Mouse (Mus musculus) neural tube, embryonic 11.5 days (tissue): Measurements from ENCODE around the gene Celf2. TPM values are rescaled to one million over a fixed set of nuclear protein-coding genes. Genes with fewer than 3 reads are reported as not detected.

Source experiments
- ATAC-seq: fragments of 200-750 bp; cut with Nextera tagmentation; 2 replicates; pipeline ENCODE4 v1.8.0; 2017; ENCODE audit warnings: moderate number of reproducible peaks, mild to moderate bottlenecking, moderate TSS enrichment, moderate library complexity; ENCODE audit not compliant: insufficient read depth, low FRiP score, low TSS enrichment
- DNase-seq: peaks from one replicate; pipeline ENCODE4 v3.0.0-alpha.2; 2015; ENCODE audit warnings: low spot score
- H3K27ac ChIP-seq: fragments of 300-500 bp; sonication (generic); 2 replicates; pipeline ENCODE4 v1.5.1; 2014; ENCODE audit warnings: low read depth, mild to moderate bottlenecking, low read length
- H3K27me3 ChIP-seq: fragments of 300-500 bp; sonication (generic); 2 replicates; pipeline ENCODE4 v1.6.1; 2014; ENCODE audit warnings: mild to moderate bottlenecking, low read length, mixed read lengths; ENCODE audit not compliant: control insufficient read depth, insufficient read depth
- H3K36me3 ChIP-seq: fragments of 300-500 bp; sonication (generic); 2 replicates; pipeline ENCODE4 v1.6.1; 2014; ENCODE audit warnings: mild to moderate bottlenecking, low read length, moderate library complexity, mixed read lengths; ENCODE audit not compliant: control insufficient read depth, insufficient read depth
- H3K4me1 ChIP-seq: fragments of 300-500 bp; sonication (generic); 2 replicates; pipeline ENCODE4 v1.6.1; 2014; ENCODE audit warnings: low read length, mixed read lengths; ENCODE audit not compliant: control insufficient read depth, insufficient read depth
- H3K4me2 ChIP-seq: fragments of 300-500 bp; sonication (generic); 2 replicates; pipeline ENCODE4 v1.6.1; 2014; ENCODE audit warnings: low read depth, mild to moderate bottlenecking, moderate library complexity
- H3K4me3 ChIP-seq: fragments of 300-500 bp; sonication (generic); 2 replicates; pipeline ENCODE4 v1.5.1; 2014; ENCODE audit warnings: low read depth, low read length
- H3K9ac ChIP-seq: fragments of 300-500 bp; sonication (generic); 2 replicates; pipeline ENCODE4 v1.6.1; 2014; ENCODE audit warnings: mild to moderate bottlenecking, low read length
- H3K9me3 ChIP-seq: fragments of 300-500 bp; sonication (generic); 2 replicates; pipeline ENCODE4 v1.6.1; 2016; ENCODE audit warnings: low read length; ENCODE audit not compliant: control insufficient read depth
- WGBS: fragments of 180-500 bp; shearing (Covaris S2); extraction: QIAGEN DNeasy Blood & Tissue Kit; methylation state at CpG from one replicate; pipeline ENCODE4 v1.1.7; 2014; 5-methylcytosine and 5-hydroxymethylcytosine counted together
- polyA plus RNA-seq: library from polyadenylated mRNA; unstranded; fragments of >200 nt; fragmentation: Nextera tagmentation; extraction: Ambion mirVana; gene quantifications from 2 replicates; pipeline ENCODE4 v1.2.1, GENCODE M21; 2014

The Celf2 gene
- polyA plus RNA-seq, 1 experiment from 2014 or later: 70.3 TPM

GRCm38 (mm10) chr2:6634899-6635298, 874.5 kb downstream of the Celf2 start:
- Histone ChIP-seq H3K9ac (no peak overlapping the region), H3K4me3 (no peak overlapping the region), H3K9me3 (no peaks in the 10 kb centered on the region), H3K4me1 (no peaks in the 10 kb centered on the region), H3K36me3 (no peaks in the 10 kb centered on the region), H3K4me2 (no peak overlapping the region), H3K27ac (no peak overlapping the region), H3K27me3 (no peaks in the 10 kb centered on the region)
- DNase-seq: no peak
- no peak for ATAC-seq
- WGBS: 96% methylated on average over 6 of the region's 6 CpGs

DNA sequence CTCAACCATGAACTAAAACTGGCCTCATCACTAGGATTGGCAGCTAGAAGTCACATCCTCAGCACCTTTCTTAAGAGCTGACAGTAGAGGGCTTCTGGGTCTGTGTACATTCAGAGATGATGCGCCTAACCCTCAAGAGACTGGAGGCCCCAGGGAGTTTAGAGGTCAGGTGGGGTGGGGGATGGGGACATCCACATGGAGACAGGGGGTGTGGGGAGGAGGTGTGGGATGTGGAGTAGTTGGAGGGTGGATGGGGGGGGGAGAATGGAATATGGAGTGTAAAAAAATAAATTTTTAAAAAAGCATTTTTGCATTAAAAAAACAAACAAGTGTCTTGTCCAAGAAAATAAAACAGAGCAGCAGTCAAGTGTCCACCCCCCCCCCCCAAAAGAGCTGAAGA, 876.2 kb downstream of the Celf2 start:
- Histone ChIP-seq H3K27me3 (no peaks in the 10 kb centered on the region), H3K9ac (no peak overlapping the region), H3K4me3 (no peak overlapping the region), H3K27ac (no peak overlapping the region), H3K36me3 (no peaks in the 10 kb centered on the region), H3K4me2 (no peak overlapping the region), H3K4me1 (no peaks in the 10 kb centered on the region), H3K9me3 (no peaks in the 10 kb centered on the region)
- no peak for DNase-seq
- WGBS: 100% methylated on average over 1 of the region's 1 CpGs
- no peak for ATAC-seq

GRCm38 (mm10) chr2:6623802-6624201, 885.6 kb downstream of the Celf2 start:
- no peaks in the 10 kb centered on the region for H3K27me3 ChIP-seq
- no peaks in the 10 kb centered on the region; the same call in 1 of the 2 replicates for H3K36me3 ChIP-seq
- H3K4me3 ChIP-seq: no peak overlapping the region
- no peak for DNase-seq
- no peak overlapping the region for H3K9ac ChIP-seq
- no peak overlapping the region for H3K27ac ChIP-seq
- H3K4me2 ChIP-seq: no peak overlapping the region
- H3K4me1 ChIP-seq: no peaks in the 10 kb centered on the region
- 65% methylated on average over 4 of the region's 4 CpGs for WGBS
- ATAC-seq: no peak
- no peaks in the 10 kb centered on the region for H3K9me3 ChIP-seq

DNA sequence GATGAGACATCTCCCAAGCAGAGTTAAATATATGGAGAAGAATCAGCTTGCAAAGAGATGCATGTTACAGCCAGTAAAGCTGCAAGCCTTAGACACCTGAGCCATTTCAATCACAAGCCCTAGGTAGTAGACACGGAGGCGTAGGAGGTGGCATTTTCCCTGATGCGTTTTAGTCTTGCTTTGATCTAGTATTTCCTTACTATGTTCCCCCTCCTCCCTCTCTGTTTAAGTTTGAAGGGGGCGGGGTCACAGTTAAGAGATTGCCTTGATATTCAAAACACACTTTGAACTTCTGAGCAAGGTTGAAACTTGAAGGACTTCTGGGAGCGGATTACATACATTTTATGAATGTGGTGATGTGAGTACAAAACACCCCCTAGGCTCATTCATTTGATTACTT, 887.3 kb downstream of the Celf2 start:
- H3K4me1 ChIP-seq: no peaks in the 10 kb centered on the region
- DNase-seq: no peak
- H3K9me3 ChIP-seq: no peaks in the 10 kb centered on the region
- H3K36me3 ChIP-seq: no peaks in the 10 kb centered on the region; the same call in 1 of the 2 replicates
- H3K4me3 ChIP-seq: no peak overlapping the region
- no peak overlapping the region for H3K9ac ChIP-seq
- no peak overlapping the region for H3K4me2 ChIP-seq
- no peaks in the 10 kb centered on the region for H3K27me3 ChIP-seq
- ATAC-seq: no peak
- 69% methylated on average over 5 of the region's 5 CpGs for WGBS
- no peak overlapping the region for H3K27ac ChIP-seq

GRCm38 (mm10) chr2:6618856-6619255, 890.5 kb downstream of the Celf2 start:
- H3K36me3 ChIP-seq: no peaks in the 10 kb centered on the region; the same call in 1 of the 2 replicates
- H3K4me3 ChIP-seq: no peak overlapping the region
- H3K27me3 ChIP-seq: no peaks in the 10 kb centered on the region
- WGBS: 89% methylated on average over 3 of the region's 3 CpGs
- H3K9ac ChIP-seq: no peak overlapping the region
- H3K4me2 ChIP-seq: no peak overlapping the region
- no peak for DNase-seq
- no peaks in the 10 kb centered on the region for H3K9me3 ChIP-seq
- no peaks in the 10 kb centered on the region for H3K4me1 ChIP-seq
- no peak overlapping the region for H3K27ac ChIP-seq
- no peak for ATAC-seq

DNA sequence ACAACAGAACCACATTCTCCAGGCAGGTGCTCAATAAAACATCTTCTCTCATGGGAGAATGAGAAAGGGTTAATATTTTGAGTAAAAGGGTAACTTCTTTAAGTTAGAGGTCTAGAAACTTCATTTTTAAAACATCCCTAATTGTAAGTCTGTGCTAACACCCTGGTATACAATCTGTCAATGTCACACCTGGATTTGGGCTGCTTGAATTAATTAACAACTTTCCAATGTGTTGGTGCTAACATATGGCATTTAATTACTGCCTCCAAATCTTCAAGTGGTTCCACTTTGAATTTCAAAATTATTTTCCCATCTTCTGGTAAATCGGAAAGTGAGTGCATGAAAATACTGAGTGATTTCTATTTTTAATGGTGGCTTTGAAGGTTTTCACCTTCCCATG, 890.9 kb downstream of the Celf2 start:
- no peak for ATAC-seq
- WGBS: 94% methylated on average over 1 of the region's 1 CpGs
- H3K4me3 ChIP-seq: no peak overlapping the region
- H3K9me3 ChIP-seq: no peaks in the 10 kb centered on the region
- DNase-seq: no peak
- no peaks in the 10 kb centered on the region; the same call in 1 of the 2 replicates for H3K36me3 ChIP-seq
- no peak overlapping the region for H3K9ac ChIP-seq
- H3K4me2 ChIP-seq: no peak overlapping the region
- no peak overlapping the region for H3K27ac ChIP-seq
- H3K27me3 ChIP-seq: no peaks in the 10 kb centered on the region
- no peaks in the 10 kb centered on the region for H3K4me1 ChIP-seq

- no peak overlapping the region for H3K27ac ChIP-seq
- H3K4me1 ChIP-seq: peaks cover 3% of the 10 kb centered on the region; the same call in 1 of the 2 replicates
- no peak overlapping the region for H3K4me2 ChIP-seq
- WGBS: 91% methylated on average over 2 of the region's 2 CpGs
- H3K9ac ChIP-seq: no peak overlapping the region
- ATAC-seq: no peak
- no peak overlapping the region for H3K4me3 ChIP-seq
- H3K9me3 ChIP-seq: no peaks in the 10 kb centered on the region
- no peaks in the 10 kb centered on the region for H3K36me3 ChIP-seq
- no peaks in the 10 kb centered on the region for H3K27me3 ChIP-seq
- DNase-seq: no peak
These were observed 905.0 kb downstream of the Celf2 start for GRCm38 (mm10) chr2:6604347-6604746.

GRCm38 (mm10) chr2:6603880-6604279, 905.5 kb downstream of the Celf2 start:
- ATAC-seq: no peak
- 84% methylated on average over 6 of the region's 6 CpGs for whole genome bisulfite sequencing

GRCm38 (mm10) chr2:6602163-6602562, 907.2 kb downstream of the Celf2 start:
- Histone ChIP-seq H3K4me1 (no peaks in the 10 kb centered on the region), H3K9me3 (no peaks in the 10 kb centered on the region), H3K4me2 (no peak overlapping the region), H3K4me3 (no peak overlapping the region), H3K36me3 (no peaks in the 10 kb centered on the region), H3K27me3 (no peaks in the 10 kb centered on the region), H3K9ac (no peak overlapping the region), H3K27ac (no peak overlapping the region)
- ATAC-seq (no peak), DNase-seq (no peak)
- 88% methylated on average over 4 of the region's 4 CpGs for WGBS

More at GRCm38 (mm10) chr2:6603880-6604279, 905.5 kb downstream of the Celf2 start:
- Histone ChIP-seq H3K36me3 (no peaks in the 10 kb centered on the region), H3K27me3 (no peaks in the 10 kb centered on the region), H3K4me2 (no peak overlapping the region), H3K27ac (no peak overlapping the region), H3K9ac (no peak overlapping the region), H3K4me1 (peaks cover 2% of the 10 kb centered on the region; the same call in 1 of the 2 replicates), H3K9me3 (no peaks in the 10 kb centered on the region), H3K4me3 (no peak overlapping the region)
- no peak for DNase-seq
